Comparison of ENCODE assay signal across 16 mouse cellular contexts in genomic region chr2:77971361-77971760, GRCm38 (mm10).
"Had no signal": no experiment of that assay in that cellular context is flagged by ENCODE, and none has a peak within 500 bp of the region (broad histone marks: within the 10 kb centered on the region; RNA-seq: fewer than 3 reads in every experiment).

No protein-coding gene starts in this region.

- H3K4me2 ChIP-seq: neural tube, embryonic 13.5 days; neural tube, embryonic 15.5 days; stomach, embryonic 15.5 days had no signal

- H3K4me3 ChIP-seq: neural tube, embryonic 13.5 days; neural tube, embryonic 15.5 days; stomach, embryonic 15.5 days had no signal

- H3K36me3 ChIP-seq: neural tube, embryonic 13.5 days; neural tube, embryonic 15.5 days; stomach, embryonic 15.5 days had no signal

- H3K4me1 ChIP-seq: neural tube, embryonic 13.5 days; neural tube, embryonic 15.5 days; stomach, embryonic 15.5 days had no signal

- DNase-seq: retina, postnatal 1 day; right cerebral cortex, adult 18-20 months; right cerebral cortex, postnatal 14 days; right cerebral cortex, postnatal 25 days; right cerebral cortex, postnatal 4 days; spleen, adult 18-20 months; thymus, adult 18-20 months; thymus, adult 2 months; thymus, postnatal 14 days; thymus, postnatal 25 days; thymus, postnatal 36 days; thymus, postnatal 4 days had no signal

- H3K9me3 ChIP-seq: neural tube, embryonic 13.5 days; neural tube, embryonic 15.5 days; stomach, embryonic 15.5 days had no signal

- H3K27ac ChIP-seq: neural tube, embryonic 13.5 days; neural tube, embryonic 15.5 days; stomach, embryonic 15.5 days; stomach, postnatal 0 days had no signal

- H3K9ac ChIP-seq: neural tube, embryonic 13.5 days; neural tube, embryonic 15.5 days; stomach, embryonic 15.5 days had no signal

- H3K27me3 ChIP-seq: neural tube, embryonic 13.5 days; neural tube, embryonic 15.5 days; stomach, embryonic 15.5 days had no signal
